Mouse (Mus musculus) G1E (cell line): Measurements from ENCODE around the gene Ccdc102a.

Source experiments
- CTCF ChIP-seq: IDR thresholded peaks from 2 replicates; pipeline ENCODE4 v1.5.1; 2012; ENCODE audit warnings: low read depth, low read length, inconsistent platforms, mixed read lengths
- GATA1 ChIP-seq: IDR thresholded peaks from 2 replicates; pipeline ENCODE4 v1.6.1; 2012; ENCODE audit warnings: borderline replicate concordance, low read length, inconsistent platforms, mixed read lengths

DNA sequence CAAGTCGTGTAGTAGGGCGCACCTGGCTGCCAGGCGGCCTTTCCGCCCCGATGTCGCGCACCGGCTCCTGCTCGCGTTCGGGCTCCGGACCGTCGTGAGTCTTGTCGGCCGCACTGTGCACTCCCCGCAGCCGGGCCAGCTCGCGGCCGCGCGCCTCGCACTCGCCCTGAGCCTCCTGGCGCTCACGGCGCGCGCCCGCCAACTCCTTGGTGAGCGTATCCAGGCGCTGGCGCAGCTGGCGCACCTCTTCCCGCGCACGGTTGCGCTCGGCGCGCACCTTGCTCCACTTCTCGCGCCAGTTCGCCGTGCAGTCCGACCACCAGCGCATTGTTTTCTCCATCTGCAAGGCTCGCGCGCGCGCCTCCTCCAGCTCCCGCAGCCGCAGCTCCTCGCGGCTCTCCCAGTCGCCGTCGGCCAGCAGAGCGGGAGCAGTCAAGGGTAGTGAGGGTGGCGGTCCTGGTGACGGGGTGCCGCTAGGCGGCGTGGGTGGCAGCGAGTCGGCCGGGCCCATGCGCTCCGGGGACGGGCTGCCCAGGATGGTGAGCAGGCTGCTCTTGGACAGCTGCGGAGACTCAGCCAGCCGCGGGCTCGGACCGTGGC, 4.7 kb downstream of the Ccdc102a start:
- no peak for TF ChIP-seq GATA1
- no peak for TF ChIP-seq CTCF
